Mouse (Mus musculus) limb, embryonic 13.5 days (tissue): ENCODE measurements around the gene Tmem88. TPM values are rescaled to one million over a fixed set of nuclear protein-coding genes. Genes with fewer than 3 reads are reported as not detected.

Experiments used
- ATAC-seq: fragments of 200-750 bp; cut with Nextera tagmentation; 2 replicates; pipeline ENCODE4 v1.8.0; 2017; ENCODE audit warnings: low read depth, moderate number of reproducible peaks, moderate TSS enrichment; ENCODE audit not compliant: low FRiP score
- H3K27ac ChIP-seq: fragments of 300-500 bp; sonication (generic); 2 replicates; pipeline ENCODE4 v1.5.1; 2015; ENCODE audit warnings: inconsistent platforms, mild to moderate bottlenecking, moderate library complexity
- H3K27me3 ChIP-seq: fragments of 300-500 bp; sonication (generic); 2 replicates; pipeline ENCODE4 v1.6.1; 2015; ENCODE audit warnings: mild to moderate bottlenecking, inconsistent platforms
- H3K36me3 ChIP-seq: fragments of 300-500 bp; sonication (generic); 2 replicates; pipeline ENCODE4 v1.6.1; 2015; ENCODE audit warnings: inconsistent platforms, mild to moderate bottlenecking, moderate library complexity
- H3K4me1 ChIP-seq: fragments of 300-500 bp; sonication (generic); 2 replicates; pipeline ENCODE4 v1.6.1; 2015; ENCODE audit warnings: inconsistent platforms
- H3K4me2 ChIP-seq: fragments of 300-500 bp; sonication (generic); replicated peaks from 2 replicates; pipeline ENCODE4 v1.6.1; 2015; ENCODE audit warnings: inconsistent platforms, mild to moderate bottlenecking, moderate library complexity
- H3K4me3 ChIP-seq: fragments of 300-500 bp; sonication (generic); 2 replicates; pipeline ENCODE4 v1.5.1; 2015; ENCODE audit warnings: moderate library complexity, mild to moderate bottlenecking, inconsistent platforms
- H3K9ac ChIP-seq: fragments of 300-500 bp; sonication (generic); 2 replicates; pipeline ENCODE4 v1.6.1; 2015; ENCODE audit warnings: mild to moderate bottlenecking, inconsistent platforms
- H3K9me3 ChIP-seq: fragments of 300-500 bp; sonication (generic); 2 replicates; pipeline ENCODE4 v1.6.1; 2016; ENCODE audit warnings: inconsistent platforms
- WGBS: fragments of 180-500 bp; shearing (Covaris S2); methylation state at CpG from one replicate; pipeline ENCODE4 v1.1.7; 2015; 5-methylcytosine and 5-hydroxymethylcytosine counted together
- polyA plus RNA-seq: library from polyadenylated mRNA; unstranded; fragments of >200 nt; fragmentation: Nextera tagmentation; extraction: Ambion mirVana; gene quantifications from 2 replicates; pipeline ENCODE4 v1.2.1, GENCODE M21; 2015

Gene Tmem88
- polyA plus RNA-seq, 1 experiment from 2014 or later = 24.0 TPM

- Histone ChIP-seq H3K27ac (no peak overlapping the region), H3K4me2 (no peak overlapping the region), H3K9ac (no peak overlapping the region), H3K4me3 (no peak overlapping the region), H3K9me3 (no peaks in the 10 kb centered on the region), H3K36me3 (no peaks in the 10 kb centered on the region), H3K4me1 (peaks cover 26% of the 10 kb centered on the region), H3K27me3 (peaks cover 32% of the 10 kb centered on the region)
- WGBS = 89% methylated on average over 10 of the region's 10 CpGs
- ATAC-seq = no peak
These were observed 24.8 kb upstream of the Tmem88 start for GRCm38 (mm10) chr11:69422842-69423241.

GRCm38 (mm10) chr11:69421131-69421977 lies 23.3 kb upstream of the Tmem88 start:
- H3K4me1 ChIP-seq = peaks cover 35% of the 10 kb centered on the region
- no peak for ATAC-seq
- no peaks in the 10 kb centered on the region for H3K36me3 ChIP-seq
- H3K27me3 ChIP-seq = peaks cover 31% of the 10 kb centered on the region
- peak overlapping the region; percentile 63; the same call in 1 of the 2 replicates for H3K9ac ChIP-seq
- H3K9me3 ChIP-seq = no peaks in the 10 kb centered on the region
- WGBS = 15% methylated on average over 25 of the region's 25 CpGs
- peak overlapping the region; percentile 74 for H3K4me2 ChIP-seq
- peak overlapping the region; percentile 82 for H3K4me3 ChIP-seq
- no peak overlapping the region for H3K27ac ChIP-seq

- no peak for ATAC-seq
- Histone ChIP-seq H3K9me3 (no peaks in the 10 kb centered on the region), H3K9ac (peak overlapping the region; percentile 63), H3K36me3 (no peaks in the 10 kb centered on the region), H3K4me2 (peak overlapping the region; percentile 74), H3K27ac (0 out of 2 replicates have a peak overlapping the region, but pooled peaks have one; percentile 0), H3K4me1 (peaks cover 35% of the 10 kb centered on the region), H3K4me3 (peak overlapping the region; percentile 82), H3K27me3 (peaks cover 30% of the 10 kb centered on the region)
- WGBS = 12% methylated on average over 10 of the region's 10 CpGs
These were observed 22.5 kb upstream of the Tmem88 start for GRCm38 (mm10) chr11:69420554-69421000.

GRCm38 (mm10) chr11:69419813-69420553 lies 21.9 kb upstream of the Tmem88 start:
- Histone ChIP-seq H3K27ac (peak overlapping the region; percentile 85), H3K9me3 (no peaks in the 10 kb centered on the region), H3K4me1 (peaks cover 38% of the 10 kb centered on the region), H3K36me3 (no peaks in the 10 kb centered on the region), H3K9ac (peak overlapping the region; percentile 63), H3K4me2 (peak overlapping the region; percentile 74), H3K4me3 (peak overlapping the region; percentile 82), H3K27me3 (peaks cover 30% of the 10 kb centered on the region)
- WGBS = under 1% methylated on average over 28 of the region's 31 CpGs
- ATAC-seq = no peak

- Histone ChIP-seq H3K27me3 (peaks cover 30% of the 10 kb centered on the region), H3K36me3 (no peaks in the 10 kb centered on the region), H3K4me1 (peaks cover 44% of the 10 kb centered on the region), H3K9ac (peak overlapping the region; percentile 63), H3K4me2 (peak overlapping the region; percentile 74), H3K9me3 (no peaks in the 10 kb centered on the region), H3K4me3 (peak overlapping the region; percentile 82), H3K27ac (peak overlapping the region; percentile 85)
- no peak for ATAC-seq
- under 1% methylated on average over 19 of the region's 19 CpGs for WGBS
These were observed 21.4 kb upstream of the Tmem88 start for GRCm38 (mm10) chr11:69419443-69419812.

GRCm38 (mm10) chr11:69418481-69419442 lies 20.7 kb upstream of the Tmem88 start:
- Histone ChIP-seq H3K27me3 (peaks cover 26% of the 10 kb centered on the region), H3K36me3 (peaks cover under 1% of the 10 kb centered on the region; the same call in 1 of the 2 replicates), H3K4me2 (peak overlapping the region; percentile 74), H3K9me3 (no peaks in the 10 kb centered on the region), H3K27ac (peak overlapping the region; percentile 99), H3K4me1 (peaks cover 51% of the 10 kb centered on the region), H3K4me3 (peak overlapping the region; percentile 82), H3K9ac (peak overlapping the region; percentile 74)
- peak; percentile 92 for ATAC-seq
- under 1% methylated on average over 45 of the region's 45 CpGs for WGBS

- WGBS = under 1% methylated on average over 39 of the region's 39 CpGs
- peaks cover 11% of the 10 kb centered on the region for H3K36me3 ChIP-seq
- H3K27ac ChIP-seq = peak overlapping the region; percentile 99
- peaks cover 19% of the 10 kb centered on the region for H3K27me3 ChIP-seq
- peak overlapping the region; percentile 74 for H3K9ac ChIP-seq
- no peaks in the 10 kb centered on the region for H3K9me3 ChIP-seq
- H3K4me3 ChIP-seq = peak overlapping the region; percentile 82
- peak; percentile 13 for ATAC-seq
- peak overlapping the region; percentile 74 for H3K4me2 ChIP-seq
- peaks cover 61% of the 10 kb centered on the region for H3K4me1 ChIP-seq
These were observed 19.7 kb upstream of the Tmem88 start for GRCm38 (mm10) chr11:69417449-69418384.

GRCm38 (mm10) chr11:69416921-69417448 lies 19.0 kb upstream of the Tmem88 start:
- peak overlapping the region; percentile 74 for H3K4me2 ChIP-seq
- peaks cover 17% of the 10 kb centered on the region for H3K36me3 ChIP-seq
- WGBS = 2% methylated on average over 8 of the region's 8 CpGs
- peak overlapping the region; percentile 82 for H3K4me3 ChIP-seq
- H3K4me1 ChIP-seq = peaks cover 68% of the 10 kb centered on the region
- no peak for ATAC-seq
- H3K9ac ChIP-seq = peak overlapping the region; percentile 74
- H3K27ac ChIP-seq = peak overlapping the region; percentile 99
- H3K27me3 ChIP-seq = peaks cover 12% of the 10 kb centered on the region
- H3K9me3 ChIP-seq = no peaks in the 10 kb centered on the region

- peaks cover 70% of the 10 kb centered on the region for H3K4me1 ChIP-seq
- H3K27me3 ChIP-seq = peaks cover 8% of the 10 kb centered on the region
- H3K4me3 ChIP-seq = peak overlapping the region; percentile 82
- H3K27ac ChIP-seq = peak overlapping the region; percentile 99
- WGBS = 2% methylated on average over 4 of the region's 4 CpGs
- no peak for ATAC-seq
- H3K9me3 ChIP-seq = no peaks in the 10 kb centered on the region
- H3K36me3 ChIP-seq = peaks cover 21% of the 10 kb centered on the region
- H3K4me2 ChIP-seq = peak overlapping the region; percentile 74
- H3K9ac ChIP-seq = peak overlapping the region; percentile 74
These were observed 18.5 kb upstream of the Tmem88 start for GRCm38 (mm10) chr11:69416509-69416908.

- peaks cover 2% of the 10 kb centered on the region; the same call in 1 of the 2 replicates for H3K27me3 ChIP-seq
- under 1% methylated on average over 14 of the region's 25 CpGs for WGBS
- H3K4me1 ChIP-seq = peaks cover 65% of the 10 kb centered on the region
- H3K27ac ChIP-seq = peak overlapping the region; percentile 99
- peak overlapping the region; percentile 98 for H3K4me2 ChIP-seq
- peak overlapping the region; percentile 97 for H3K9ac ChIP-seq
- H3K4me3 ChIP-seq = peak overlapping the region; percentile 82
- 0 out of 2 replicates have a peak, but pooled peaks have one; percentile 18 for ATAC-seq
- H3K9me3 ChIP-seq = no peaks in the 10 kb centered on the region
- peaks cover 21% of the 10 kb centered on the region for H3K36me3 ChIP-seq
These were observed 17.8 kb upstream of the Tmem88 start for GRCm38 (mm10) chr11:69415668-69416451.
